Mouse (Mus musculus) monocyte, adult 2 months (primary cell): Measurements from ENCODE around the gene Camkmt.
A peak's percentile ranks its signal among the peaks of the same experiment; 100 is the strongest.

ENCODE experiments used
- DNase-seq, 2 experiments: peaks; one replicate each; pipeline ENCODE4 v3.0.0; 2022; ENCODE audit warnings: low spot score in 2 of 2, low read depth in 1 of 2

Gene Camkmt

GRCm38 (mm10) chr17:85163272-85163610 is 72.9 kb downstream of the Camkmt start:
- no peak for DNase-seq

GRCm38 (mm10) chr17:85168761-85169160 is 78.4 kb downstream of the Camkmt start:
- DNase-seq = no peak

- no peak for DNase-seq
Measured at GRCm38 (mm10) chr17:85170541-85171255, 80.3 kb downstream of the Camkmt start.

- no peak for DNase-seq
Measured at GRCm38 (mm10) chr17:85171951-85172350, 81.6 kb downstream of the Camkmt start.

GRCm38 (mm10) chr17:85177231-85177630 is 86.9 kb downstream of the Camkmt start:
- no peak for DNase-seq

- no peak for DNase-seq
Measured at GRCm38 (mm10) chr17:85180471-85181060, 90.2 kb downstream of the Camkmt start.

- peak; percentile 38 to 64 for DNase-seq
Measured at GRCm38 (mm10) chr17:85189227-85190127, 99.1 kb downstream of the Camkmt start.

- DNase-seq = no peak
Measured at GRCm38 (mm10) chr17:85190128-85190435, 99.7 kb downstream of the Camkmt start.

GRCm38 (mm10) chr17:85193294-85193693 is 102.9 kb downstream of the Camkmt start:
- no peak for DNase-seq

- DNase-seq = no peak
Measured at GRCm38 (mm10) chr17:85198781-85199180, 108.4 kb downstream of the Camkmt start.

- no peak for DNase-seq
Measured at GRCm38 (mm10) chr17:85199321-85199720, 109.0 kb downstream of the Camkmt start.

GRCm38 (mm10) chr17:85218054-85218453 is 127.7 kb downstream of the Camkmt start:
- peak in 1 of 2 experiments; percentile 6 for DNase-seq

- DNase-seq = no peak
Measured at GRCm38 (mm10) chr17:85242109-85242508, 151.8 kb downstream of the Camkmt start.

GRCm38 (mm10) chr17:85248962-85249361 is 158.6 kb downstream of the Camkmt start:
- DNase-seq = no peak

- no peak for DNase-seq
Measured at GRCm38 (mm10) chr17:85249744-85250143, 159.4 kb downstream of the Camkmt start.

- no peak for DNase-seq
Measured at GRCm38 (mm10) chr17:85256930-85257329, 166.6 kb downstream of the Camkmt start.

GRCm38 (mm10) chr17:85257348-85257747 is 167.0 kb downstream of the Camkmt start:
- DNase-seq = no peak

- DNase-seq = no peak
Measured at GRCm38 (mm10) chr17:85258703-85259341, 168.5 kb downstream of the Camkmt start.

GRCm38 (mm10) chr17:85266831-85267422 is 176.6 kb downstream of the Camkmt start:
- DNase-seq = no peak

GRCm38 (mm10) chr17:85271466-85272175 is 181.3 kb downstream of the Camkmt start:
- DNase-seq = no peak

GRCm38 (mm10) chr17:85279720-85280119 is 189.4 kb downstream of the Camkmt start:
- DNase-seq = no peak
